Mouse (Mus musculus) right cerebral cortex, postnatal 36 days (tissue): ENCODE results near the gene Kif12.

Experiments used
- DNase-seq, 2 experiments: peaks; one replicate each; pipeline ENCODE4 v3.0.0; 2022; ENCODE audit warnings: low spot score in 2 of 2, mixed read lengths in 1 of 2

Kif12 gene

DNA sequence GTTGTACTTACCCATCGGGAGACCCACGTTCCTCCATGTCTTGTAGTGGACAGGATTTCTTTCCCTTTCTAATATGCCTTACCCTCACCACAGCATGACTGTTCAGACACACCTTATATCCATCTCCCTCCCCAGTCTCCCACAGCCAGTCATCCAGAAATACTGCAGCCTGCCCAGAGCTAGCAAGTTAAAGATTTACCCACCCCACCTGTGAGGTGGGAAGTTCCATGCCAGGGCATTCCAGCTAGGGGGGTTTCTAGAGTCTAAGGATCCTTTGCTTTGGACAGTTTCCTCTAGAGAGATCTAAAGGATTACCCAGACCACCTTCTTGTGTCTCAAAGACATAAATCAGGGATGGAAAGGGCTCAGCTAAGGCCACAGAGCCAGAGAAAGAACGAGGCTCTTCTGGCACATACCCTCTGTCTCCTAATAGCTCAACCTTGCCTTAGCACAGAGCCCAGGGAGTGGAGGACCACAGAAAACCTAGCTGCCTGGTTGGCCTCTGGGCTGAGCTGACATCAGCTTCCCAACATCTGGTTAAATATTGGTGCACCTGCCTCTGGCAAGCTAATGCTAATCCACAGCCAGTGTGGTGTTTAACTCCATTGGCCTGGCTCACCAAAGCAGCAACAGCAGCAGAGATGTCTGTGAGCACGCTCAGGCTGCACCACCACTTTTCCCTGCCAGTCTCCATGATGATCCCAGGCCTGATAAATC lies at the start of gene Kif12:
Kif12 (minus strand) TSS at position 163 of the 717 bp plus-strand sequence.
- no peak for DNase-seq

GRCm38 (mm10) chr4:63221096-63221958 lies 49.4 kb upstream of the Kif12 start:
- no peak for DNase-seq

- DNase-seq = peak in 1 of 2 experiments; percentile 47
These were observed 47.7 kb upstream of the Kif12 start for GRCm38 (mm10) chr4:63219635-63220034.

- DNase-seq = no peak
These were observed 47.1 kb upstream of the Kif12 start for GRCm38 (mm10) chr4:63219059-63219458.

DNA sequence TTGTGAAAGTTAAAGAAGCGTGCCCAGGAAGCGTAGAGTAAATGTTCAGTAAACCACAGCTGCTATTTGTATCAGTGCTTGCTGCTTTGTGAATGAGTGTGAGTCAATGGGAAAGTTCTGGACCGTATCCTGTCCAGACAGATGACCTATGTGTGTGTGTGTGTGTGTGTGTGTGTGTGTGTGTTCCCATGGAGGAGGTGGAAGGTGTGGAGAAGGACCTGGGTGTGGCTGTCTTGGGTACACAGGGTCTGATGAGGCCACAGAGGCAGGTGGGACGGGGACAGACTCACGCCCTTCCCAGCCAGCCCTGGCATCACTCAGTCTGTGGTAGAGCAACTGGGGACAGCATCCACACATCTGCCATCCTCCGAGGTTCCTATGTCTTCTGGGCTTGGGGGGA lies 45.6 kb upstream of the Kif12 start:
- DNase-seq = no peak

DNA sequence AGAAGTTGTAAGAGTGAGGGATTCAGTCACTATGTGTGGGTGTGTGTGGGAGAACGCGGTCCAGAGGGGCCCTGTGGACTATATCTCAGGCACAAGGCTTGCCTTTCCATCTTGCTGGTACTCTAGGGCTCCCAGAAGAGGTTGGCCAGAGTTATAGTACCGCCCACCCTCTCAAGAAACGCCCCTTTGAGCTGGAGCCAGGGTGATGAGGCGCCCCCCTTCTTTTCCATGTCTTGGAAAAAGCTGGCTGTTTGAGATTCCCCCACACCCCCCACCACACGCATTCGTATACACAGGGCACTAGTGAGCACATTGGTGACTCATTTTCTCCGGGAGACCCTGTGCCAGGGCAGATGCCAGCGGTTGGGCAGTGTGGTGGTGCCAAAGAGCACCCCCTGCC lies 44.6 kb upstream of the Kif12 start:
- no peak for DNase-seq

- DNase-seq = no peak
These were observed 44.1 kb upstream of the Kif12 start for GRCm38 (mm10) chr4:63215993-63216531.

DNA sequence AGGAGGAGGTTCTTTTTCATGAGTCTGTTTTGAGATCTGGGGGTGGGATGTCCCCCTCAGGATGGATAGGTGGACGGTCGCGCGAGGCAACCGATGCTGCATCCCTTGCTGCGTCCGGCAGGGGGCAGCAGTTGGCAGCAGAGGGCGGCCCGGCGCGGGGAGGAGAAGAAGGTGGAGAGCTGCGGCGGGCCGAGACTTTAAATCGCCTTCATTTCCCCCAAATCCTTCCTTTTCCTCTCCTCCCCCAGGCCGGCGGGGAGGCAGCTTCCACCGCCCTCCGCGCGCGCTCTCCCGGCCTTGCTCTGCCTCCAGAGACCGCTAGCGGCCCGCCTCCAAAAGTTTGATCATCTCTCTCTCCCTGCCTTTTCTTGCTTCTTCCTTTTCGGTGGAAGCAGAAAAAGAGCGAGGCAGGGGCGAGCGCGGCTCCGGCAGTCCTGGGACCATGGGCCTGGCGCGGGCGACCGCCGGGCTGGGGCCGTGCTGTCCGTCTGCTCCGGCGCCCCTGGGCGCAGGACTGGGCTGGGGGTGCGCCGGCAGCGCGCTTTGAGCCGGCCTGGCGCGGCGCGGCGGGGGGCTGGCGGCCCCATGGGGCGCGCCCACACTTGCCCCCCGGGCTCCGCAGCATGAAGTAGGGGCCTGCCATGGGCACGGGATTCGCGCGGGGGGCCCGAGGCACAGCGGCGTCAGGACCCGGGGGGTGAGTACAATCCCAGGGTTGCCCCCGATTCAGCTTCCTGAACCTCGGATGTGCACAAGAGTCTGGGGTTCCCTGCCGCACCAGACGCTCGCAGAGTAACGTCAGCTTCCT lies 43.5 kb upstream of the Kif12 start:
- peak; percentile 36 to 48 for DNase-seq

DNA sequence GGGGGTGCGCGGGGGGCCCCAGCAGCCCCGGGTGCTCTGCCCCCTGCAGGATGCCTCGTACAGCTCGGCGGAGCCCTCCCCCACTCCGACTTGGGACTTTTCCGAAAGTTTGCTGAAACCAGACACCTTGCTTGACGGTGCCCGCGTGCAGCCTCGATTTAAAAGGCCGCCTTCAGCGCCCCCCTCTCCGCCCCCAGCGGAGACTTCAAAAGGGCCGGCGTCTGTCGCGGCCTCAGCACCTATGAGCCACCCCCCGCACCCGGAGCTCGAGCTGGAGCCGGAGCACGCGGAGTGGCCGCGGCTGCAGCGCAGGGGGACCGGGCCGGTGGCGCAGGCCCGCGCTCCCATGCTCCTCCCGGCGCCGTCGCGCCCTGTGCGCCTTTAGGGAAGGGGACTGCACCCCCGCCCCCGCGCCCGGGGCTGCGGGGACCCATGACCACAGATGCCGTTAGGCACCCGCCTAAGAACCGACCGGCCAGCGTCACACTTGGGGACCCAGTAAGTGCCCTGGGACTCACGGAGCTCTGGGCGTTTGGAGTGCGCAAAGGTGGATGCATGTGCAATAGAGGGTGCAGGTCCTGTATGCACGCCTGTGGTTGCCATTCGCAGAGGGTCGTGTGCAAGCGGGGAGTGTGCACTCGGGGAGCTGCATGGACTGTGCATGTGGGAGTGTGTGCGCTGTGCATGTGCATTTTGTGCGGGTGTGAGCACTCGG lies 42.1 kb upstream of the Kif12 start, which contains the start of gene Col27a1:
Col27a1 (plus strand) TSS at position 98 of the 715 bp plus-strand sequence.
- no peak for DNase-seq

DNA sequence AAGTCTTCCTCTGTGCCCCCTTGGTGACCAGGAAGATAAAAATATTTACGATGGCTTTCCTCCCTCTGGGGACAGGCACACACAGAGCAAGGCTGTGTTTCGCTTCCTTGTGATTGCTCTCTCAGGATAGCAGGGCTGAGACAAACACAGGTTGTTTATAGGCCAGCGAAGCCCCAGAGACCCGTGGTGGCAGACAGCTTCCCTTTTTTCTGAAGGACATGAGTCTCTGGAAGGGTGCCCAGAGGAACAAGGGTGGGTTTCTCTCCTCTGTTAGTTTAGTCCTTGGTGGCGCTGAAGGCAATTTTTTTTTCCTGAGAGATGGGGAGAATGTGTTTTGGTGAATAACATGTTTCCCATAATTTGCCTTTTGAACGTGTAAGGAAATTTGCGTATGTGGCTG lies 33.7 kb upstream of the Kif12 start:
- DNase-seq = no peak

DNA sequence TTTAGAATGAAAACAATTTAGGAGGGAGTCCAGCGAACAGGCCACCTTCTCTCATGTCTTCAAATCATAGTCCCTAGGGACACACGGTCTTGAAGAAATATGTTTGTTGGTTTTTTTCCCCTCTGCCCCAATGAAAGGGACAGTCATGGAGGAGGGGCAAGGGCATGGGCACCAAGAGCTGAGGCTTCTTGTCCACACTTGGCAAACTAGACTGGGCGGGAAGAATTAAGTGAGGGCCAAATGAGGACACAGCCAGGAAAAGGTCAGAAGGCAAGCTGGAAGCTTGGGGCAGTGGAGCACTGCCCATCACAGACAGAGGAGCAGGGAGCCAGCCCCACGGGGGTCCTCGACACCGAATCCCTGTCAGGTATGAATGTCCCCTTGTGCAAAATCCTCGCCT lies 31.9 kb upstream of the Kif12 start:
- no peak for DNase-seq

- DNase-seq = no peak
These were observed 27.4 kb upstream of the Kif12 start for GRCm38 (mm10) chr4:63199366-63199765.

DNA sequence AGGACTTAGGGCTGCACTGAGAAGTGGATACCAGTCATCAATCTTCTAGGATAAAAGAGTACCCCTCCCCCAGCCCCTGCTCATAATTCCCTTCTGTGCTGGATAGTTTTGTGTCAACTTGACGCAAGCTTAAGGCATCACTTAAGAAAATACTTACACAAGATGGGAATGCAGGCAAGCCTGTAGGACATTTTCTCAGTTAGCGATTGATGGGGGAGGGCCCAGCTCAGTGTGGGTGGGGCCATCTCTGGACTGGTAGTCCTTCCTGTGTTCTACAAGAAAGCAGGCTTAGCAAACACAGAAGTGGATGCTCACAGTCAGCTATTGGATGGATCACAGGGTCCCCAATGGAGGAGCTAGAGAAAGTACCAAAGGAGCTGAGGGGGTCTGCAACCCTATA lies 22.4 kb upstream of the Kif12 start:
- DNase-seq = no peak

- no peak for DNase-seq
These were observed 19.7 kb upstream of the Kif12 start for GRCm38 (mm10) chr4:63191641-63192040.

DNA sequence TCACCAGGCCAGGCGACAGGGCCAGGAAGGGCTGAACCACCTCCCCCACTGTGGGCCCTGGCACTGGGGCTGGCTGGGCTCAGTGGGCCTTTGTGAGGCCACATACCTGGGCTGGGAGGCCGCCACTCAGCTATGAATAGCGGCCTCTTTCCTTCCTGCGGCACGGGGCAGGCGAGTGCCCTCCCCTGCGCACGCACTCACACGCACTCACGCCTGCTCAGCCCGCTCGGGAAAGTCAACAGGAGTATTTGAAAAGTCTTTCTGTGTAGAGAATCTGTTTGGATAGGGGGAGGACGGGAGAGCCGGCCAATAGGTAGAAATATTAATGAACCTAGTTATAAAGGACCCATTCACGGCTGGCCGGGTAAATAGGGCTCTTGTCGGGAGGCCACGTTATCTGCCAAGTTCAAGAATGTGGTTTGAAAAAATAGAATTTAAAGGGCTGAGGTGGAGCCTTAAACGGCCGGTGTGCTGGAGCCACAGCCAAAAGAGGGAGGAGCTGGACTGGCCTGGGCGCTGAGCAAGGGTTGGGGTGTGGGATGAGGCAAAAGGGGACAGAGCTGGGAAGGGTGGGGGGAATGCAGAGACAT lies 14.4 kb upstream of the Kif12 start:
- DNase-seq = no peak

GRCm38 (mm10) chr4:63181556-63181955 lies 9.6 kb upstream of the Kif12 start:
- peak; percentile 38 to 52 for DNase-seq

DNA sequence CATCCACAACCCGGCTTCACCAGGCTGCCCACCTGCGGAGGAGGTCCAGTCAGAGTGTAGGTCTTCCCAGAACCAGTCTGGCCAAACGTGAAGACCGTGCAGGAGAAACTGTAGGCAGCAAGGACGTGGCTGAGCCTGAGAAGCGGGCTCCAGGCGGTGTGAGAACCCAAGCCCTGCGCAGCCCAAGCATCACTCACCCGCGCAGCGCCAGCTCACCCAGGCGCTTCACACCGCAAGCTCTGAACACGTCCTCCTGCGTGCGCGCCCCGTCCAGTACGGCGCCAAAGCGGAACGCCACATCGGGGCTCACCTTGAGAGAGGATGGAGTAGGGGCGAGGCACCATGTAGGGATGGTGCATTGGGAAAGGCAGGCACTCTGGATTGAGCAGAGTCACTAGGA lies 809 bp downstream of the Kif12 start:
- no peak for DNase-seq

DNA sequence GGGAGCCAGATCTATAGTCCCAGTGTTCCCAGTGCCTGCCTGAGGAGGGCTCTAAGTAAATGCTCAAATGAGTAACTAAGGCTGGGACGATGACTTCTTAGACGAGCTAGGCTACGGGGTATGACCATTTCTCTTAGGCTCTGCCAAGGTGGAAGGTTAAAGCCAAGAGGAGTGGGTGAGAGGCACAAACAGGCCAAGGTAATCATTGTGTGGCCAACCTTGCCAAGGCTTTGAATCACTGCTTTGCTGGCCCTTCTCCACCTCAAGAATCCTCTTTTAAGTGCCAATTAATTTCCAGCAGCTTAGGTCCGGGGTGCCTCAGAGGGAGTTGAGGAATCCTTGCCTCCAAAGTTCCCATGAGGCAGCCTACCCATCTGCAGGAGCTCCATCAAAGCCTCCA lies 1.9 kb downstream of the Kif12 start:
- DNase-seq = no peak

GRCm38 (mm10) chr4:63166323-63166722 lies 5.6 kb downstream of the Kif12 start:
- no peak for DNase-seq

DNA sequence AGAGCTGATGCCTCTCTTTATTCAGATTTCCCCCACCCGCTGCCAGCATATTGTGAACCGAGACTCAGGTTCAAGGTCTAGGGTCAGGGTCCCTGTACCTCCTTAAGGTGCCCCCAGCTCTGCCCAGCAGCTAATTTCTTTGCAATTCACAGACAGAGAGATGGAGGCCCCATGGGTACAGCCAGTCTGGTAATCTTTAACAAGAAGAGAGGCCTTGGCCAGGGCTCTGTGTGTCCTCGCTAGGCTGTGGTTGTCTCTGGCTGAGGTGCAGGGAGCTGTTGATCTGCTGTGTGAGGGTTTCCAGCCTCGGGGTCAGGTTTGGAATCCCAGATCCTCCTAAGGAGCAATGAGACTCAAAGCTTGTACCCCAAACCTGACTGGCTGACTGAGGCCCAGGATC lies 6.3 kb downstream of the Kif12 start:
- no peak for DNase-seq
